Mouse (Mus musculus): ENCODE data around the gene Asf1b. TPM values are rescaled to one million over a fixed set of nuclear protein-coding genes. Genes with fewer than 3 reads are reported as not detected.

Asf1b gene
- total and polyA plus RNA-seq, 3 experiments, result 62.2 to 101 (median 71.1) TPM

DNA sequence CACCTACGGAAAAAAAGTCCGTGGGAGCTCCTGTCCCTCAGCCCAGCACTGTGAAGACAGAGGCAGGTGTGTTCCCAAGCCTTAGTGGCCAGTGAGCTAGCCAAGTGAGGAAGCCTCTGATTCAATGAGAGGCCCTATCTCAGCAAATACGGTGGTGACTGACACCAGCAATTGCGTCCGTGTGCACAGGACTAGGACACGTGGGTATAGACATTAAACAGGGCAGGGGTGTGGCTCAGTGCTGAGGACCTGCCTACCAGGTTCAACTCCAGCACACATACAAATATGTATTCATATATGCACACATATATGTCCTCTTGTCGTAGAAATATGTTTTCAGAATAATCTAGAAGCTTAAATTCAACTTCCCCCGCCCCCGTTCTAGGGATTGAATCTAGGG is 64.4 kb downstream of the Asf1b start:
- in situ Hi-C loops (cut with MboI; ENCODE audit: low pct_ligation_motif_present, low pct_unique_long_range_greater_than_20kb, low sequenced_read_pairs) (no loop called here), dilution Hi-C loops (cut with MboI; ENCODE audit: extremely low pct_ligation_motif_present, extremely low pct_unique_long_range_greater_than_20kb, low sequenced_read_pairs) (no loop called here)
- H3K4me2 ChIP-seq (ENCODE audit: insufficient read depth, low read depth, poor library complexity, severe bottlenecking), result no peak overlapping the region
- no peak for DNase-seq (ENCODE audit: extremely low read depth)
- H3K27me3 ChIP-seq (replicated peaks), result peaks cover 28% of the 10 kb centered on the region
- no peaks in the 10 kb centered on the region for H3K36me3 ChIP-seq (replicated peaks in 1 of 2; ENCODE audit: control insufficient read depth in 1 of 2, insufficient read depth in 1 of 2, low read length in 1 of 2)
- no peak overlapping the region for H3K27ac ChIP-seq (ENCODE audit: insufficient read depth, low read depth)
- no peaks in the 10 kb centered on the region for H3K4me1 ChIP-seq (ENCODE audit: control insufficient read depth in 1 of 2, insufficient read depth in 2 of 2)
- no peaks in the 10 kb centered on the region for H3K79me2 ChIP-seq (replicated peaks; ENCODE audit: control insufficient read depth, extremely low read depth, insufficient read depth, poor library complexity, severe bottlenecking)
- TF ChIP-seq ZMIZ1 (IDR thresholded peaks at IDR 0.05; ENCODE audit: low read depth, low read length), result no peak
- no peak for TF ChIP-seq BHLHE40 (IDR thresholded peaks at IDR 0.05; ENCODE audit: low read depth, low read length)
- no peak for TF ChIP-seq TCF12 (IDR thresholded peaks at IDR 0.05; ENCODE audit: low read depth, low read length)
- TF ChIP-seq RAD21 (IDR thresholded peaks at IDR 0.05; ENCODE audit: low read depth, low read length), result no peak
- TF ChIP-seq KAT2A (IDR thresholded peaks at IDR 0.05; ENCODE audit: insufficient replicate concordance, low read length), result no peak
- TF ChIP-seq MAX (IDR thresholded peaks at IDR 0.05; ENCODE audit: low read length), result no peak
- TF ChIP-seq NRF1 (IDR thresholded peaks at IDR 0.05; ENCODE audit: low read depth, low read length), result no peak
- TF ChIP-seq CHD2 (IDR thresholded peaks at IDR 0.05; ENCODE audit: low read length), result no peak
- H3K9me3 ChIP-seq (replicated peaks; ENCODE audit: low read length), result peaks cover 6% of the 10 kb centered on the region
- no peak overlapping the region for H3K9ac ChIP-seq (ENCODE audit: insufficient read depth, low read depth)
- H3K4me3 ChIP-seq (replicated peaks in 1 of 3; ENCODE audit: low read depth in 2 of 3, low read length in 2 of 3, poor library complexity in 1 of 3), result no peak overlapping the region

Other genes starting within 250 kb of the Asf1b start
- 194 and 278 TPM in 2 replicates for gene Ddx39, start 240.3 kb upstream of the Asf1b start, total RNA-seq (2012; rRNA removed)
- 339 and 372 TPM in 2 replicates for gene Ddx39, start 240.3 kb upstream of the Asf1b start, total RNA-seq (2014; rRNA removed)
- 231 and 232 TPM in 2 replicates for gene Ddx39, start 240.3 kb upstream of the Asf1b start, polyA plus RNA-seq (2012; ENCODE audit: insufficient read length, low read depth)
- 23.6 and 27.4 TPM in 2 replicates for gene Adgre5, start 214.2 kb upstream of the Asf1b start, total RNA-seq (2012; rRNA removed)
- gene Adgre5, start 214.2 kb upstream of the Asf1b start, total RNA-seq (2014; rRNA removed), result 0.54 and 0.66 TPM in 2 replicates
- 3.7 and 5.9 TPM in 2 replicates for gene Adgre5, start 214.2 kb upstream of the Asf1b start, polyA plus RNA-seq (2012; ENCODE audit: insufficient read length, low read depth)
- 12.5 and 14.8 TPM in 2 replicates for gene Adgrl1, start 55.4 kb upstream of the Asf1b start, total RNA-seq (2012; rRNA removed)
- 3.5 and 4.4 TPM in 2 replicates for gene Adgrl1, start 55.4 kb upstream of the Asf1b start, total RNA-seq (2014; rRNA removed)
- 9.7 and 14.5 TPM in 2 replicates for gene Adgrl1, start 55.4 kb upstream of the Asf1b start, polyA plus RNA-seq (2012; ENCODE audit: insufficient read length, low read depth)
- gene Gm10644, start 302 bp upstream of the Asf1b start, total RNA-seq (2012; rRNA removed), result 1.1 and 1.7 TPM in 2 replicates
- 0.58 TPM in 2 replicates for gene Gm10644, start 302 bp upstream of the Asf1b start, total RNA-seq (2014; rRNA removed)
- gene Gm10644, start 302 bp upstream of the Asf1b start, polyA plus RNA-seq (2012; ENCODE audit: insufficient read length, low read depth), result 0.44 and 0.72 TPM in 2 replicates
- gene Prkaca, start 17.5 kb downstream of the Asf1b start, total RNA-seq (2012; rRNA removed), result 16.9 and 18.5 TPM in 2 replicates
- 14.0 and 14.7 TPM in 2 replicates for gene Prkaca, start 17.5 kb downstream of the Asf1b start, total RNA-seq (2014; rRNA removed)
- gene Prkaca, start 17.5 kb downstream of the Asf1b start, polyA plus RNA-seq (2012; ENCODE audit: insufficient read length, low read depth), result 23.4 and 27.3 TPM in 2 replicates
- 54.5 and 62.6 TPM in 2 replicates for gene Samd1, start 42.2 kb downstream of the Asf1b start, total RNA-seq (2012; rRNA removed)
- gene Samd1, start 42.2 kb downstream of the Asf1b start, total RNA-seq (2014; rRNA removed), result 37.4 and 42.3 TPM in 2 replicates
- gene Samd1, start 42.2 kb downstream of the Asf1b start, polyA plus RNA-seq (2012; ENCODE audit: insufficient read length, low read depth), result 38.9 and 42.1 TPM in 2 replicates
- gene 1700067K01Rik, start 46.0 kb downstream of the Asf1b start, total RNA-seq (2012; rRNA removed), result 0.38 and 0.80 TPM in 2 replicates
- not detected in 2 replicates for gene 1700067K01Rik, start 46.0 kb downstream of the Asf1b start, total RNA-seq (2014; rRNA removed)
- 0.55 and 0.67 TPM in 2 replicates for gene 1700067K01Rik, start 46.0 kb downstream of the Asf1b start, polyA plus RNA-seq (2012; ENCODE audit: insufficient read length, low read depth)
- gene 2210011C24Rik, start 56.7 kb downstream of the Asf1b start, total RNA-seq (2012; rRNA removed), result not detected in 2 replicates
- not detected in 2 replicates for gene 2210011C24Rik, start 56.7 kb downstream of the Asf1b start, total RNA-seq (2014; rRNA removed)
- not detected in 2 replicates for gene 2210011C24Rik, start 56.7 kb downstream of the Asf1b start, polyA plus RNA-seq (2012; ENCODE audit: insufficient read length, low read depth)
- gene Palm3, start 66.0 kb downstream of the Asf1b start, total RNA-seq (2012; rRNA removed), result 0.13 TPM in 2 replicates
- gene Palm3, start 66.0 kb downstream of the Asf1b start, total RNA-seq (2014; rRNA removed), result 0.12 and 0.16 TPM in 2 replicates
- gene Palm3, start 66.0 kb downstream of the Asf1b start, polyA plus RNA-seq (2012; ENCODE audit: insufficient read length, low read depth), result 0.44 and 0.77 TPM in 2 replicates
- 0.97 and 1.4 TPM in 2 replicates for gene Il27ra, start 87.1 kb downstream of the Asf1b start, total RNA-seq (2012; rRNA removed)
- gene Il27ra, start 87.1 kb downstream of the Asf1b start, total RNA-seq (2014; rRNA removed), result 2.1 and 2.3 TPM in 2 replicates
- 2.4 and 3.0 TPM in 2 replicates for gene Il27ra, start 87.1 kb downstream of the Asf1b start, polyA plus RNA-seq (2012; ENCODE audit: insufficient read length, low read depth)
- not detected in 2 replicates for gene Rln3, start 89.5 kb downstream of the Asf1b start, total RNA-seq (2012; rRNA removed)
- gene Rln3, start 89.5 kb downstream of the Asf1b start, total RNA-seq (2014; rRNA removed), result not detected in 2 replicates
- not detected in 2 replicates for gene Rln3, start 89.5 kb downstream of the Asf1b start, polyA plus RNA-seq (2012; ENCODE audit: insufficient read length, low read depth)
- 0.55 and 0.76 TPM in 2 replicates for gene Gm10643, start 109.6 kb downstream of the Asf1b start, total RNA-seq (2012; rRNA removed)
- gene Gm10643, start 109.6 kb downstream of the Asf1b start, total RNA-seq (2014; rRNA removed), result 0.39 and 0.42 TPM in 2 replicates
- 0.14 TPM in 1 of 2 replicates, not detected in the other for gene Gm10643, start 109.6 kb downstream of the Asf1b start, polyA plus RNA-seq (2012; ENCODE audit: insufficient read length, low read depth)
- 9.9 and 10.8 TPM in 2 replicates for gene Rfx1, start 111.3 kb downstream of the Asf1b start, total RNA-seq (2012; rRNA removed)
- gene Rfx1, start 111.3 kb downstream of the Asf1b start, total RNA-seq (2014; rRNA removed), result 3.2 and 3.5 TPM in 2 replicates
- 10.7 and 13.1 TPM in 2 replicates for gene Rfx1, start 111.3 kb downstream of the Asf1b start, polyA plus RNA-seq (2012; ENCODE audit: insufficient read length, low read depth)
- 44.3 and 47.9 TPM in 2 replicates for gene Dcaf15, start 149.3 kb downstream of the Asf1b start, total RNA-seq (2012; rRNA removed)
- gene Dcaf15, start 149.3 kb downstream of the Asf1b start, total RNA-seq (2014; rRNA removed), result 38.5 and 39.3 TPM in 2 replicates
- gene Dcaf15, start 149.3 kb downstream of the Asf1b start, polyA plus RNA-seq (2012; ENCODE audit: insufficient read length, low read depth), result 48.3 and 50.7 TPM in 2 replicates
- gene Podnl1, start 170.5 kb downstream of the Asf1b start, total RNA-seq (2012; rRNA removed), result 0.92 and 0.98 TPM in 2 replicates
- 1.8 and 2.0 TPM in 2 replicates for gene Podnl1, start 170.5 kb downstream of the Asf1b start, total RNA-seq (2014; rRNA removed)
- gene Podnl1, start 170.5 kb downstream of the Asf1b start, polyA plus RNA-seq (2012; ENCODE audit: insufficient read length, low read depth), result 2.8 TPM in 2 replicates
- 7.8 and 8.2 TPM in 2 replicates for gene Cc2d1a, start 192.4 kb downstream of the Asf1b start, total RNA-seq (2012; rRNA removed)
- 2.5 and 2.8 TPM in 2 replicates for gene Cc2d1a, start 192.4 kb downstream of the Asf1b start, total RNA-seq (2014; rRNA removed)
- 10.5 and 11.4 TPM in 2 replicates for gene Cc2d1a, start 192.4 kb downstream of the Asf1b start, polyA plus RNA-seq (2012; ENCODE audit: insufficient read length, low read depth)
- 0.04 TPM in 1 of 2 replicates, not detected in the other for gene 4930432K21Rik, start 192.5 kb downstream of the Asf1b start, total RNA-seq (2012; rRNA removed)
- 0.09 TPM in 1 of 2 replicates, not detected in the other for gene 4930432K21Rik, start 192.5 kb downstream of the Asf1b start, total RNA-seq (2014; rRNA removed)
- gene 4930432K21Rik, start 192.5 kb downstream of the Asf1b start, polyA plus RNA-seq (2012; ENCODE audit: insufficient read length, low read depth), result not detected in 2 replicates
- not detected in 2 replicates for gene Nanos3, start 229.7 kb downstream of the Asf1b start, total RNA-seq (2012; rRNA removed)
- not detected in 2 replicates for gene Nanos3, start 229.7 kb downstream of the Asf1b start, total RNA-seq (2014; rRNA removed)
- not detected in 2 replicates for gene Nanos3, start 229.7 kb downstream of the Asf1b start, polyA plus RNA-seq (2012; ENCODE audit: insufficient read length, low read depth)